Mouse (Mus musculus) forebrain, embryonic 14.5 days (tissue): ENCODE results near the gene Zscan18. TPM values are rescaled to one million over a fixed set of nuclear protein-coding genes. Genes with fewer than 3 reads are reported as not detected.
"Not testable (repeated sequence)": the region's sequence is repeated elsewhere in the genome, so short reads cannot be mapped to it uniquely, and the experiment has no call there.

ENCODE experiments used
- ATAC-seq: fragments of 200-750 bp; cut with Nextera tagmentation; 2 replicates; pipeline ENCODE4 v1.8.0; 2017; ENCODE audit warnings: mild to moderate bottlenecking, moderate library complexity
- DNase-seq: peaks from one replicate; pipeline ENCODE4 v3.0.0-alpha.2; 2015; ENCODE audit warnings: low spot score
- H3K27ac ChIP-seq: fragments of 300-500 bp; sonication (generic); 2 replicates; pipeline ENCODE4 v1.5.1; 2014; ENCODE audit warnings: low read depth, mild to moderate bottlenecking, control low read depth, low read length, moderate library complexity
- H3K27me3 ChIP-seq: fragments of 300-500 bp; sonication (generic); replicated peaks from 2 replicates; pipeline ENCODE4 v1.6.1; 2014; ENCODE audit warnings: low read length, control low read depth, mixed read lengths; ENCODE audit not compliant: control insufficient read depth, insufficient read depth
- H3K36me3 ChIP-seq: fragments of 300-500 bp; sonication (generic); 2 replicates; pipeline ENCODE4 v1.6.1; 2014; ENCODE audit warnings: low read length, control low read depth; ENCODE audit not compliant: control insufficient read depth, insufficient read depth
- H3K4me1 ChIP-seq: fragments of 300-500 bp; sonication (generic); 2 replicates; pipeline ENCODE4 v1.6.1; 2014; ENCODE audit warnings: antibody characterized with exemption, low read length, control low read depth; ENCODE audit not compliant: control insufficient read depth, insufficient read depth
- H3K4me2 ChIP-seq: fragments of 300-500 bp; sonication (generic); 2 replicates; pipeline ENCODE4 v1.6.1; 2014; ENCODE audit warnings: mild to moderate bottlenecking, control low read depth, low read length
- H3K4me3 ChIP-seq: fragments of 300-500 bp; sonication (generic); 2 replicates; pipeline ENCODE4 v1.5.1; 2014; ENCODE audit warnings: low read depth, low read length, control low read depth
- H3K9ac ChIP-seq: fragments of 300-500 bp; sonication (generic); 2 replicates; pipeline ENCODE4 v1.6.1; 2014; ENCODE audit warnings: mild to moderate bottlenecking, low read length, control low read depth, moderate library complexity
- H3K9me3 ChIP-seq: fragments of 300-500 bp; sonication (generic); replicated peaks from 2 replicates; pipeline ENCODE4 v1.6.1; 2016; ENCODE audit warnings: low read length, control low read depth, mixed read lengths; ENCODE audit not compliant: control insufficient read depth
- WGBS: fragments of 180-500 bp; shearing (Covaris S2); extraction: QIAGEN DNeasy Blood & Tissue Kit; methylation state at CpG from one replicate; pipeline ENCODE4 v1.1.7; 2014; 5-methylcytosine and 5-hydroxymethylcytosine counted together
- polyA plus RNA-seq: library from polyadenylated mRNA; unstranded; fragments of >200 nt; fragmentation: Nextera tagmentation; extraction: Ambion mirVana; gene quantifications from 2 replicates; pipeline ENCODE4 v1.2.1, GENCODE M21; 2014

Zscan18 gene
- polyA plus RNA-seq, 1 experiment from 2014 or later, result 15.7 TPM

DNA sequence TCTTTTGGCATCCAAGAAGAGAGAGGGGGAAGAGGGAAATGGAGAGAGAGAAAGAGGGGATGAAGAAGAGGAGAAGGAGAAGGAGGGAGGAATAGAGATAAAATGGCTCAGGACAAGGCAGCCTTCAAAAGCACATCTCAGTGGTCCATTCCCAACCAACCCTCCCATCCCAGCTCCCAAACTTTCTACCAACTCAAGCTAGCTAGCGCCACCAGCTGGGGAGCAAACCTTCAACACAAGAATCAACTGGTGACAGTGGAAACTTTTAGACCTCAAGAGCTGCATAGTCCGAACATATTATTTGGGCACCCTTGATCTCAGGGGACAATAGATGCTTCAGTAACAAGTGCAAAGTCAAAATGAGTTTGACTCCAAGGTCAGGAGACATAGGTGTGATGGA lies 5.5 kb downstream of the Zscan18 start:
- Histone ChIP-seq H3K27ac (no peak overlapping the region), H3K9ac (no peak overlapping the region), H3K4me1 (no peaks in the 10 kb centered on the region; the same call in 1 of the 2 replicates), H3K27me3 (no peaks in the 10 kb centered on the region), H3K4me2 (no peak overlapping the region), H3K9me3 (0 out of 2 replicates have a peak, but pooled peaks cover 3% of the 10 kb centered on the region), H3K4me3 (no peak overlapping the region), H3K36me3 (no peaks in the 10 kb centered on the region)
- DNase-seq, result no peak
- WGBS, result 64% methylated on average over 2 of the region's 2 CpGs
- no peak for ATAC-seq

DNA sequence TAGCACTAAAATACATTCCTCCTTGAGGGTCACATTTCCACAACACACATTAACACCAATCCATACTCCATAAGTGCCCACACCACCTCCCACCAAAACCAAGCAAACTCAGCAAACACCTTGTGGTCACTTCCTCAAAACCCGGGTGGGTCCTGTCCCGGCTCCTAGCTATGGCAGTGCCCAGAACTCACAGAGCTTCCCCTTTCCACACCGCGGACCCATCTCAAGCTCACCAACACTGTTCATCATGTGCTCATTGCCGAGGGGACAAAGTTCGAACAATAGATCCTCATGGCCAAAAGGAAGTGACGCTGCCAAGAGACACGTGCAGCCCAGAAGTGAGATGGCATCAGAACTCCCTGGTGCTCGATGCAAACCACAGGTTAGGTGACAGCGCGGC lies 10.8 kb downstream of the Zscan18 start:
- not testable (repeated sequence) for H3K36me3 ChIP-seq, H3K27me3 ChIP-seq, H3K27ac ChIP-seq, ATAC-seq, H3K4me2 ChIP-seq, H3K9me3 ChIP-seq, H3K9ac ChIP-seq, H3K4me1 ChIP-seq, DNase-seq, H3K4me3 ChIP-seq
- WGBS, result 88% methylated on average over 11 of the region's 11 CpGs

DNA sequence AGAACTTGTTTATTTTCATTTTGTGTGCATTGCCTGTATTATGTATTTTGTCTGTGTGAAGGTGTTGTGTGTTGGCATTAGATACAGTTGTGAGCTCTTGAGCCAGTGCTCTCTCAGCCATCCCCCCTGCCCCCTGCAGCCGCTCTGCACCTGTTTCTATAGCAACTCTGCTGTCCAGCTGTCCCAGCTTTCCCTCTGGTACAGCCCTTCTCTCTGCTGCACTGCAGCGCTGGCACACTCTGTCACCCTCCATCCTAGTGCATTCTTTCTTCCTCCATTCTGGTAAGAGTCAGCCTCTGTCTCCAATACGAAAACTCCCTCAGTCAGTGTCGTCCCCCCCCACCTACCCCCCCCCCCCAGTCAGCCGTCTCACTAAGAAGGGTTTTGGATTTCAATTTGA lies 15.4 kb downstream of the Zscan18 start:
- Histone ChIP-seq H3K4me3 (no peak overlapping the region), H3K4me2 (no peak overlapping the region), H3K9me3 (no peaks in the 10 kb centered on the region), H3K36me3 (no peaks in the 10 kb centered on the region), H3K4me1 (no peaks in the 10 kb centered on the region), H3K9ac (no peak overlapping the region), H3K27me3 (no peaks in the 10 kb centered on the region), H3K27ac (no peak overlapping the region)
- ATAC-seq (peak; percentile 57; the same call in 1 of the 2 replicates), DNase-seq (no peak)
- WGBS, result 15% methylated on average over 5 of the region's 5 CpGs

DNA sequence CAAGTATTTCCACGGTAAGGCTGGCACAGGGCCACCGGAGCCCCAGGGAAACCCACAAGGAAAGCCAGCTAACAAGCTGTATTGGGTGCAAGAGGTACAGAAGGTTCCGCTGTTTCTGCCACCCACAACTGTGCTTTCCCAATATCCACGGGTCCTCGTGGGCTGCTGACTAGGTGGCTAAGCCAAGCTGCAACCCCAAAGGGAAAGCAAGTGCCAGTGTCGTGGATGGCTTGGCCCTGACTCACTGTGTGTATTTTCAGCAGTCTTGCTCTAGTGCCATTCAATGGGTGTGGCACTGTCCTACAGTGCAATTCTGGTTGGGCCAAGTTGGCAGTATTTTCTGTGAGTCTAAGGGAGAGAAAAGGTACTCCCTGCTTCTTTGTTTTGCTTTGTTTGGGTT lies 16.1 kb downstream of the Zscan18 start:
- ATAC-seq, result no peak
- no peaks in the 10 kb centered on the region for H3K27me3 ChIP-seq
- no peak for DNase-seq
- H3K36me3 ChIP-seq, result no peaks in the 10 kb centered on the region
- 74% methylated on average over 6 of the region's 6 CpGs for WGBS
- H3K9ac ChIP-seq, result no peak overlapping the region
- no peak overlapping the region for H3K27ac ChIP-seq
- H3K4me2 ChIP-seq, result no peak overlapping the region
- H3K4me1 ChIP-seq, result no peaks in the 10 kb centered on the region
- H3K4me3 ChIP-seq, result no peak overlapping the region
- no peaks in the 10 kb centered on the region for H3K9me3 ChIP-seq

DNA sequence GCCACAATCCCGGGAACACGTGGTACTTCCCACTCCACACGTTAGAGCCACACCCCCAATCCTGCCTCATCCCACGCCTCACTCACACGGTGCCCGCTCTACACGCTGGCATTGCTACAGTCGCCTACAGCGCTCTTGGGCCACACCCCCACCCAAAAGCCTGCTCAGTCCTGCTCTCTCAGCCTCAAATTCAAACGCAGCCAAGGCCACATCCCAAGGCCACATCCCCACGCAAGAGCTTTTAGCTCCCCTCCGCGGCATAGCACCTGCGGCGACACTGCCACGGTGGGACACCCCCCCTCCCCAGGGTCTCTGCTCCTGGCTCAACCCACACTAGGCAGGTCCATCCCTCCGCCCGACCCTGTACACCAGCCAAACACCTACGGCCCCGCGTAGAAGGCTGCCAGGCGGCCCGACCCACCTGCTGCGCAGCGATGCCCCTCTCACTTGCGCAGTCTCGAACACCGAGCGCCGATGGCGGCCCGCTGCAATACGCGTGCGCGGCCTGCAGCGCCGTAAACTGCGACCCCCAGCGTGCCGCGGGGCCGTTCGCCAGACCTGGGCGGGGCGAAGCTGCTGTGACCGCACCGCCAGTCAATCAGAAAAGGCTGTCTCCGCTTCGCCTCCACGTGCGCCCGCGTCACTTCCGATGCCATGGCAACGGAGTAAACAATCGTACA lies 23.1 kb downstream of the Zscan18 start:
- no peaks in the 10 kb centered on the region for H3K9me3 ChIP-seq
- no peaks in the 10 kb centered on the region for H3K36me3 ChIP-seq
- peaks cover 7% of the 10 kb centered on the region for H3K4me1 ChIP-seq
- peak; percentile 96 for ATAC-seq
- 0 out of 2 replicates have a peak overlapping the region, but pooled peaks have one; percentile 27 for H3K27ac ChIP-seq
- H3K9ac ChIP-seq, result peak overlapping the region; percentile 71
- H3K4me3 ChIP-seq, result peak overlapping the region; percentile 56
- H3K27me3 ChIP-seq, result no peaks in the 10 kb centered on the region
- under 1% methylated on average over 57 of the region's 57 CpGs for WGBS
- peak; percentile 94 for DNase-seq
- peak overlapping the region; percentile 95 for H3K4me2 ChIP-seq

DNA sequence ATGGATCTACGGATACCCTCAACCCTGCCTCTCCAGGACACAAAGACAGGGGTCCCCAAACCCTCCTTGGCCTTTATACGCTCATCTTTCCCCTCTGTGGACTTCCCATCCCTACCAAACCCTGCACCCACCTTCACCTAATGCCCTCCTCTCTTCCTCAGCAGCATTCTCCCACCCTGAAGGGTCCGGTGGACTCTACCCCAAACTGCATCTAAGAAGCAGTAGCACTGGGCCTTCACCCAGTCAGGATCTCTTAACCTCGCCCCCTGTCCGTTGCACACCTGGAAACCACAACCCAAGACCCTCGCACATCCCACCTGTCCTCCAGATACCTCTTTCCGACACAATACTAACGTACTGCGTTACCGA lies 23.7 kb downstream of the Zscan18 start:
- Histone ChIP-seq H3K27me3 (no peaks in the 10 kb centered on the region), H3K36me3 (peaks cover 4% of the 10 kb centered on the region), H3K9me3 (no peaks in the 10 kb centered on the region), H3K4me1 (peaks cover 7% of the 10 kb centered on the region), H3K9ac (peak overlapping the region; percentile 71), H3K27ac (no peak overlapping the region), H3K4me3 (peak overlapping the region; percentile 56), H3K4me2 (peak overlapping the region; percentile 95)
- DNase-seq, result no peak
- ATAC-seq, result no peak
- 18% methylated on average over 10 of the region's 10 CpGs for WGBS

DNA sequence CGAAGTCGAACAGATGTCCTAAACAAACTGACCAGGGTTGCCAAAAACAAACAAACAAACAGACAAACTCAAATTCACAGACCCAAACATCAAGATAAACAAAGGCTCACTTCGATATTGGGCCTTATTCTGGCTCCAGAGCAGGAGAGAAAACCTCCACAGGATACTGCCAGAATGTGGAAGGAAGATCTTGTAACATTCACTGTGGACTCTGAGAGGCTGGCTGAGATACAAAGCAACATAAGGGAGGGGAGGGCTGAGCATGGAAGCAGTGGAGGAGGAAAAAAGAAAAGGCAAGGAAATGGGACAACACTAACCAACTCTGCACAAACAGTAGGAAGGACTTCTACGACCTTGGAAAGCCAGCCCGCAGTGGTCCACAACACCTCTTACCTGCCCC lies 24.3 kb downstream of the Zscan18 start:
- Histone ChIP-seq H3K27ac (no peak overlapping the region), H3K4me1 (peaks cover 7% of the 10 kb centered on the region), H3K4me2 (peak overlapping the region; percentile 95; the same call in 1 of the 2 replicates), H3K9me3 (no peaks in the 10 kb centered on the region), H3K36me3 (peaks cover 10% of the 10 kb centered on the region), H3K27me3 (no peaks in the 10 kb centered on the region), H3K9ac (no peak overlapping the region), H3K4me3 (no peak overlapping the region)
- WGBS, result 90% methylated on average over 5 of the region's 5 CpGs
- ATAC-seq, result no peak
- DNase-seq, result no peak

DNA sequence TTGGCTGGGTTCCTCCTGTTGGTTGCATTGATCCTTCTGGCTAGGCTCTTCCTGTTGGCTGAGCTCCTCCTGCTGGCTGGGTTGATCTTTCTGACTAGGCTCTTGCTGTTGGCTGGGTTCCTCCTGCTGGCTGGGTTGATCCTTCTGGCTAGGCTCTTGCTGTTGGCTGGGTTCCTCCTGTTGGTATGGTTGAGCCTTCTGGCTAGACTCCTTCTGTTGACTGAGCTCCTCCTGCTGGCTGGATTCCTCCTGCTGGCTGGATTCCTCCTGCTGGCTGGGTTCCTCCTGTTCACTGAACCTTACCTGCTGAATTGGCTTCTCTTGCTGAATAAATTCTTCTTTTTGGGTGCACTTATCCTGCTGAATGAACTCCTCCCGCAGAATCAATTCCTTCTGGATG lies 28.8 kb downstream of the Zscan18 start:
- no peak overlapping the region for H3K27ac ChIP-seq
- no peak overlapping the region for H3K4me2 ChIP-seq
- DNase-seq (peak; percentile 53), ATAC-seq (peak; percentile 57; the same call in 1 of the 2 replicates)
- peaks cover 44% of the 10 kb centered on the region for H3K36me3 ChIP-seq
- H3K4me3 ChIP-seq, result no peak overlapping the region
- H3K4me1 ChIP-seq, result peaks cover 2% of the 10 kb centered on the region
- H3K9ac ChIP-seq, result no peak overlapping the region
- no peaks in the 10 kb centered on the region for H3K9me3 ChIP-seq
- H3K27me3 ChIP-seq, result no peaks in the 10 kb centered on the region
- 90% methylated on average over 1 of the region's 1 CpGs for WGBS

DNA sequence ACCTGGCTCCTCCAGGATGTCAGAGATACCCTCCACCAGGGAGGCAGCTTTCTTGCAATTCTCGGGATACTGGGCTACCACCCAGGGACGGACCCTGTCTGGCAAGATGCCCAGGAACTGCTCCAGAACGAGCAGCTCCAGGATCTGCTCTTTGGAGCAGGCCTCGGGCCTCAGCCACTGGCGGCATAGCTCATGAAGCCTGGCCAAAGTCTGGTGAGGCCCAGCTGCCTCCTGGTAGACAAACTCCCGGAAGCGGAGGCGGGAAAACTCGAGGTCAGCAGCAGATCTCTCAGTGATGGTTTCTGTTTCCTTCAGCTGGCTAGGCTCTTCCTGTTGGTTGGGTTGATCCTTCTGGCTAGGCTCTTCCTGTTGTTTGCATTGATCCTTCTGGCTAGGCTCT lies 29.3 kb downstream of the Zscan18 start:
- Histone ChIP-seq H3K27ac (no peak overlapping the region), H3K4me2 (no peak overlapping the region), H3K4me3 (no peak overlapping the region), H3K9me3 (no peaks in the 10 kb centered on the region), H3K4me1 (no peaks in the 10 kb centered on the region; the same call in 1 of the 2 replicates), H3K36me3 (peaks cover 45% of the 10 kb centered on the region), H3K27me3 (no peaks in the 10 kb centered on the region), H3K9ac (no peak overlapping the region)
- ATAC-seq (no peak), DNase-seq (no peak)
- WGBS, result 81% methylated on average over 9 of the region's 9 CpGs
